Mouse (Mus musculus): Measurements from ENCODE around the gene Gm13271. TPM values are rescaled to one million over a fixed set of nuclear protein-coding genes. Genes with fewer than 3 reads are reported as not detected.

The Gm13271 gene
- not detected in 2 replicates for polyA plus RNA-seq (2012; rRNA removed)

GRCm38 (mm10) chr4:88754818-88755340 is at the start of gene Gm13271:
TSS of gene Gm13271 (plus strand) at chr4:88754868.

GRCm38 (mm10) chr4:88721791-88722721 is 32.6 kb upstream of the Gm13271 start, which contains the start of the genes Gm26566 and Klhl9:
TSS of gene Gm26566 (plus strand) at chr4:88721805.
TSS of gene Klhl9 (minus strand) at chr4:88722465.

GRCm38 (mm10) chr4:88759610-88760268 is 5.1 kb downstream of the Gm13271 start, which contains the start of gene Gm13283:
TSS of gene Gm13283 (plus strand) at chr4:88760119.

GRCm38 (mm10) chr4:88773534-88773933 is 18.9 kb downstream of the Gm13271 start, which contains the start of gene Gm13290:
TSS of gene Gm13290 (plus strand) at chr4:88773834.

GRCm38 (mm10) chr4:88776622-88777021 is 22.0 kb downstream of the Gm13271 start, which contains the start of gene Gm13289:
TSS of gene Gm13289 (plus strand) at chr4:88776922.

GRCm38 (mm10) chr4:88779550-88779949 is 24.9 kb downstream of the Gm13271 start, which contains the start of gene Gm13272:
TSS of gene Gm13272 (plus strand) at chr4:88779850.

GRCm38 (mm10) chr4:88781831-88782230 is 27.2 kb downstream of the Gm13271 start, which contains the start of gene Ifnz:
TSS of gene Ifnz (plus strand) at chr4:88782131.

GRCm38 (mm10) chr4:88785409-88785808 is 30.7 kb downstream of the Gm13271 start, which contains the start of gene Gm13276:
TSS of gene Gm13276 (plus strand) at chr4:88785709.

GRCm38 (mm10) chr4:88788402-88788801 is 33.7 kb downstream of the Gm13271 start, which contains the start of gene Gm13277:
TSS of gene Gm13277 (plus strand) at chr4:88788632.

GRCm38 (mm10) chr4:88791250-88791649 is 36.6 kb downstream of the Gm13271 start, which contains the start of gene Gm13278:
TSS of gene Gm13278 (plus strand) at chr4:88791550.

GRCm38 (mm10) chr4:88793936-88794675 is 39.4 kb downstream of the Gm13271 start, which contains the start of gene Gm13275:
TSS of gene Gm13275 (plus strand) at chr4:88794487.

GRCm38 (mm10) chr4:88797097-88797496 is 42.4 kb downstream of the Gm13271 start, which contains the start of gene Gm13279:
TSS of gene Gm13279 (plus strand) at chr4:88797397.

GRCm38 (mm10) chr4:88799365-88799764 is 44.7 kb downstream of the Gm13271 start, which contains the start of gene Gm13285:
TSS of gene Gm13285 (plus strand) at chr4:88799665.

GRCm38 (mm10) chr4:88802954-88803353 is 48.3 kb downstream of the Gm13271 start, which contains the start of gene Gm13287:
TSS of gene Gm13287 (plus strand) at chr4:88803254.

Other genes starting within 250 kb of the Gm13271 start
- not detected in 2 replicates for gene Ifnb1, start 232.1 kb upstream of the Gm13271 start, polyA plus RNA-seq (2012; rRNA removed)
- gene Ifna15, start 196.6 kb upstream of the Gm13271 start, polyA plus RNA-seq (2012; rRNA removed), result not detected in 2 replicates
- gene Ifna14, start 183.1 kb upstream of the Gm13271 start, polyA plus RNA-seq (2012; rRNA removed), result not detected in 2 replicates
- not detected in 2 replicates for gene Ifna9, start 162.5 kb upstream of the Gm13271 start, polyA plus RNA-seq (2012; rRNA removed)
- not detected in 2 replicates for gene Ifna12, start 151.5 kb upstream of the Gm13271 start, polyA plus RNA-seq (2012; rRNA removed)
- not detected in 2 replicates for gene C87499, start 120.5 kb upstream of the Gm13271 start, polyA plus RNA-seq (2012; rRNA removed)
- gene Ifna13, start 110.4 kb upstream of the Gm13271 start, polyA plus RNA-seq (2012; rRNA removed), result not detected in 2 replicates
- gene Ifna16, start 77.9 kb upstream of the Gm13271 start, polyA plus RNA-seq (2012; rRNA removed), result not detected in 2 replicates
- not detected in 2 replicates for gene Ifna2, start 71.0 kb upstream of the Gm13271 start, polyA plus RNA-seq (2012; rRNA removed)
- 0.06 TPM in 1 of 2 replicates, not detected in the other for gene Ifnab, start 63.5 kb upstream of the Gm13271 start, polyA plus RNA-seq (2012; rRNA removed)
- 0.06 and 0.10 TPM in 2 replicates for gene Gm26566, start 33.1 kb upstream of the Gm13271 start, polyA plus RNA-seq (2012; rRNA removed)
- 9.1 and 11.2 TPM in 2 replicates for gene Klhl9, start 32.4 kb upstream of the Gm13271 start, polyA plus RNA-seq (2012; rRNA removed)
- not detected in 2 replicates for gene Gm13283, start 5.3 kb downstream of the Gm13271 start, polyA plus RNA-seq (2012; rRNA removed)
- gene Gm13290, start 19.0 kb downstream of the Gm13271 start, polyA plus RNA-seq (2012; rRNA removed), result not detected in 2 replicates
- not detected in 2 replicates for gene Gm13289, start 22.1 kb downstream of the Gm13271 start, polyA plus RNA-seq (2012; rRNA removed)
- not detected in 2 replicates for gene Gm13272, start 25.0 kb downstream of the Gm13271 start, polyA plus RNA-seq (2012; rRNA removed)
- 0.01 TPM in 1 of 2 replicates, not detected in the other for gene Ifnz, start 27.3 kb downstream of the Gm13271 start, polyA plus RNA-seq (2012; rRNA removed)
- gene Gm13276, start 30.8 kb downstream of the Gm13271 start, polyA plus RNA-seq (2012; rRNA removed), result not detected in 2 replicates
- gene Gm13277, start 33.8 kb downstream of the Gm13271 start, polyA plus RNA-seq (2012; rRNA removed), result not detected in 2 replicates
- gene Gm13278, start 36.7 kb downstream of the Gm13271 start, polyA plus RNA-seq (2012; rRNA removed), result not detected in 2 replicates
- 0.06 TPM in 1 of 2 replicates, not detected in the other for gene Gm13275, start 39.6 kb downstream of the Gm13271 start, polyA plus RNA-seq (2012; rRNA removed)
- gene Gm13279, start 42.5 kb downstream of the Gm13271 start, polyA plus RNA-seq (2012; rRNA removed), result not detected in 2 replicates
- gene Gm13285, start 44.8 kb downstream of the Gm13271 start, polyA plus RNA-seq (2012; rRNA removed), result not detected in 2 replicates
- gene Gm13287, start 48.4 kb downstream of the Gm13271 start, polyA plus RNA-seq (2012; rRNA removed), result not detected in 2 replicates
- gene Gm13288, start 50.7 kb downstream of the Gm13271 start, polyA plus RNA-seq (2012; rRNA removed), result not detected in 2 replicates
- not detected in 2 replicates for gene Ifna7, start 61.4 kb downstream of the Gm13271 start, polyA plus RNA-seq (2012; rRNA removed)
- gene Ifna11, start 65.1 kb downstream of the Gm13271 start, polyA plus RNA-seq (2012; rRNA removed), result not detected in 2 replicates
- not detected in 2 replicates for gene Ifna6, start 72.5 kb downstream of the Gm13271 start, polyA plus RNA-seq (2012; rRNA removed)
- gene Ifna5, start 80.7 kb downstream of the Gm13271 start, polyA plus RNA-seq (2012; rRNA removed), result not detected in 2 replicates
- not detected in 2 replicates for gene Ifna4, start 87.0 kb downstream of the Gm13271 start, polyA plus RNA-seq (2012; rRNA removed)
- gene Ifna1, start 95.2 kb downstream of the Gm13271 start, polyA plus RNA-seq (2012; rRNA removed), result not detected in 2 replicates
- gene Ifne, start 125.3 kb downstream of the Gm13271 start, polyA plus RNA-seq (2012; rRNA removed), result not detected in 2 replicates